Mouse (Mus musculus) monocyte, adult 2 months (primary cell): ENCODE results near the gene Mafb.

Experiments
- DNase-seq, 2 experiments: peaks; one replicate each; pipeline ENCODE4 v3.0.0; 2022; ENCODE audit warnings: low spot score in 2 of 2, low read depth in 1 of 2

Mafb gene

DNA sequence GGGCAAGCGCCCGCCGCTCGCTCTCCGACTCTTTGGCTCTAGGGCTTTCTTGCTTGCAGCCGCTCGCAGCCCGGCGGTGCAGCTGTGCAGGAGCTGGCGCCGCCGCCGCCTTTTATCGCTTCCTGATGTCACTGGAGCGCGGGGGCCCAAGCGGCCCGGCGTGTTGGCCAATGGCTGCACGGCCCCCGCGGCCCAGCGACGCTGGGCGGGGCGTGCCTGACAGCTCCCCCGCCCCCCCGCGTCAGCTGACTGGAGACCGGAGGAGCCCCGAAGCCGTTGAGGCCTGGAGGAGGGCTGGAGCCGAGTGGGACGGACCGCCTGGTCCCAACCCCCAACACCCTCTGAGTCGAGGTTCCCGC, at the start of gene Mafb:
TSS of gene Mafb (minus strand) at position 86 of the 359 bp plus-strand sequence.
- DNase-seq, result peak; percentile 68 to 92

DNA sequence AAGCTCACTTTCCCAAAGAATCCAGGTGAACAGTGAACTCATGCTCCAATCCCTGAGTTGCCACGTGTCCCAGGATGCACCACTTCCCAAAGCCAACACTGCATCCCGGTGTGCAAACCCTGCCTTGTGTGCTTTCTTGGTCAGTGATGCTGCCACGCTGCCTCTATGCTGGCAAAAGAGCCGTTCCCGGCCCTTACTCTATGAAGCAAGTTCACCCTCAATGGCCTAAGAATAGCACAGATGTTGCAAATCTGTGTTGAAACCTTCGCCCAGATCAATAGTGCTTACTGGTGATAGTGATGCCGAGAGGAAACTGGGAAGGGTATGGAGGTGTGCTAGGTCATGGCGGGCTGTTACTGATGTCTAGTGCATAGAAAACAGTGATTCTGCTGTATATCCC, 48.3 kb upstream of the Mafb start:
- no peak for DNase-seq

DNA sequence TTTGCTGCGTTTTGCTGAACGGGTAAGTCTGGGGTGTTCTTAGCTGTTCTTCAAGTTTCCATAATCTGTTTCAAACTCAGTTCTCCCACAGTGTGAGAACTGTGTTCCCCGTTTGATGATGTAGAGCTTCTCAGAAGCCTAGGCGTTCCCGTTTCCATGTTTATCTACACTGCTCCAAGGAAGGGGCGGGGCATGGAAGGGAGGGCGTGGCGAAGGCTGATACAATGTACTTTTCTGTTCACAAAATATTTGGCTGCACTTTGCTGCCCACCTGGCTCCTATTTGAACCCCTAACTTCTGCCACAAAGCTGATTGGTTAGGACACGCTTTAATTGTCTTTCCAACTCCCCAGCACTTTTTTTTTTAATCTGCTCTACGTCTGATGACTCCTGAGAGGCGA, 47.9 kb upstream of the Mafb start:
- DNase-seq, result no peak

DNA sequence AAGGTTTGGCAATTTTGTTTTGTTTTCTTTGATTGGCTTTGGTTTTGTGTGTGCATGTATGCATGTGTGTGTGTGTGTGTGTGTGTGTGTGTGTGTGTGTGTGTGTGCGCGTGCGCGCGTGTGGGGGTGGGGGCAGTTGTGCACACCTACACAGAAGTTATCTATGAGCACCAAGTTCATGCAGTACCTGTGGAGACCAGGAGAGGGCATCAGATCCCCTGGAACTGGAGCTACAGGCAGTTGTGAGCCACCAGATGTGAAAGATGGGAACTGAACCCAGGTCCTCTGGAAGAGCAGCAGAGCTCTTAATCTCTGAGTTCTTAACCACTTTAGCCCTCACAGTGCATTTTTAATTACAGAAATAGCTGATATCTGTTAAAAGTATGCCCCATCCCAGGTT, 47.1 kb upstream of the Mafb start:
- DNase-seq, result no peak

DNA sequence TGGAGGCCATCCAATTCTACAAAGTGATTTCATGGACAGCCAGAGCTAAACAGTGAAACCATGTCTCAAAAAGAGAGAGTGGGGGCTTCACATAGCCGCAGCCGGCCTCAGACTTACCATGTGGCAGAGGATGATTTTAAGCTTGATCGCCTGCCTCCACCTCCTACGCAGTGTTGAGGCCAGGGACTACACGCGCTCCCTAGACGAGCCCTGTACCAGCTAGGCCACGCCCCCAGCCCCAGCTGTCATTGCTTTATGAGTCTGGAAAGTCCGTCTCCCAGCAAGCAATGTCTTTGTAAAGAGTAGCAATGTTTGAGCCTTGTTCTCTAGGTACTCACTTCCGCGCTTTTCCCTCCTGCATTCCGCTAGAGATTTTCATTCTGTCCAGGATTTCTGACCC, 46.2 kb upstream of the Mafb start:
- no peak for DNase-seq

GRCm38 (mm10) chr2:160411431-160411830, 44.6 kb upstream of the Mafb start:
- no peak for DNase-seq

GRCm38 (mm10) chr2:160407720-160408119, 40.9 kb upstream of the Mafb start:
- DNase-seq, result no peak

DNA sequence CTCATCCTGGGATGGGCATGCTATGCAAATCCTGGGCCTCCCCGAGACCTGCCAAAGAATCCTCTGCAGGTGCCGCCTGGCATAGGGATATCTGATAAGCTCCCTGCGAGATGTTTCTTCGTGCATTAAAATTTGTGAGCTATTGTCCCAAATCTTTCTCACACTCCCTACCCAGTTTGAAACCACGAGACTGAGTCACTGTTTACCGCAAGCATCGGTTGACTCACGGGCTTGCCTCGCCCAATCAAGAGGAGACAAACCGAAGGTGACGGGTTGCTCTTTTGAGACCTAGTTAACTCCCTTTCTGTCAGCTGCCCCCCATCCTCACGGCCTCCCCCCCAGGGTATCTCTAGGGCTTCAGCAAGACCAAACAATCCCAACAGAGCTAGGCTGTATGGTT, 30.9 kb upstream of the Mafb start:
- no peak for DNase-seq

DNA sequence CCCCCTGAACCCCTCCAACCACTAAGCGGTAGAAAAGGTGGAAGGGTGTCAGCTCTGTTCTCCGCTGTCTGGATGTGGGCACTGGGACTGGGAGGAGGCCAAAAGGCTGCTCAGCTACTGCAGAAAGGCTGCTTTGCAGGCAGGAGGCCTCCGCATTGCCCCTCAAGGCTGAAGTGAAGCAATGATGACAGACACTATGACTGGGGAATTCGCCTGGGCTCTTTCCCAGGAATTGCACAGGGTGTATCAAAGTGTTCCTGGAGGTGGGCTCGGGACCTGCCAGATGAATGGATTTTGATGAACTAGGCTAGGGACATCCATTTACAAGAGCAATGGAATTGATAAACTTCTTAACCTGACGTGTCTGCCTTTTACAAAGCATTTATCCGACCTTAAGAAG, 27.9 kb upstream of the Mafb start:
- no peak for DNase-seq

DNA sequence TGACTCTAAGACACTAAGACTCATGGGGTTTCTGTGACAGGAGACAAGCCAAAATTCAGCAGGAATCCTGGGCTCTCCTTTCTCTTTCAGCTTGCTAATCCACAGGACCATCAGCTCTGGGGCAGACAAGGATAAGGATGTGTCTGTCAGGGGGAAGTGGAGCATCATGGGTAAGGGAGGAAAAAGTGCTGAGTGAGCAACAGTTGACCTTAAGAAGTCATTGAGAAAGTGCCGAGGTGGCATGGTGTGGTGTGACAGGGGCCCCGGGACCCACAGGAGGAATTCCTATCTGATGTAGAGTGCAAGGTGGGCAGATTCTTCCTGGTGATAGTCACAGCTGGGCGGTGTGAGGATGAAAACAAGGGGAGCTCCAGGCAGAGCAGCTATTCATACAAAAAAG, 25.8 kb upstream of the Mafb start:
- DNase-seq, result no peak

DNA sequence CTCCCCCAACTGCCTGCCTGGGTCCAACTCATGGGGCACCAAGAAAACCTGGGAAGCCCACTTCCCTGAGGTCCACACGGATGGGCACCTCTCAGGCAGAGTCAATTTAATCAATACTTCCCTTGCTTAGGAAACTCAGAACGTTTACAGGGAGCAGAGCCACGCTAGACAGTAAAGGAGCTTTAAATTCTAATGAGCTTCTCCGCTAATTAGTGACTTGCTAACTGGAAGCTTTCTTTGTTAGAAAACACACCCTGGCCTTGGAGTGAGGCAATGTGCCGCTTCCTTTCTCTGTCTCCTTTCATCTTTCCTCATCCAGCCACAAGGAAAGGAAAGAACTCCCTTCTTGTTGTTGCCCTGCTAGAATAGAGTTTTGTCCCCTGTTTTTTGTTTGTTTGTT, 21.7 kb upstream of the Mafb start:
- DNase-seq, result no peak

GRCm38 (mm10) chr2:160383418-160383817, 16.6 kb upstream of the Mafb start:
- DNase-seq, result no peak

- no peak for DNase-seq
Observed at GRCm38 (mm10) chr2:160378271-160378670, 11.4 kb upstream of the Mafb start.

DNA sequence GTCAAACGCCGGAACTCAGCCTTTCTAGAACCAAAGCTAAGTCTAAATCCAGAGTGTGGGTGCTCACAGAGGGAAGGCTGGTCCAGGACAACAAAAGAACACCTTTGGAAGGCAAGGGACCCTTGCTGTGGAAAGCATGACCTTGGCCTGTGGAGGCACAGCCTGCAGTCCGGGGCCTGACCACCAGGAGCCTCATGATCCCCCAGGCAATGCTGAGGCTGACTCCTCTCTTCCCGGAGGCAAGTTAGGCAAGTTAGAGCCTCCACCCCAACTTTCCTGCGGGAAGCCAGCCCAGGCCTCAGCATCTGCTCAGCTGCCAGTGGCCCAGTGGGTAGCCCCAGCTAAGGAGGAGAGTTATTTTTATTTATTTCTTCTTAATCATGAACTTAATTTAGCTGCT, 9.4 kb upstream of the Mafb start:
- no peak for DNase-seq

GRCm38 (mm10) chr2:160369653-160370420, 3.0 kb upstream of the Mafb start:
- no peak for DNase-seq

DNA sequence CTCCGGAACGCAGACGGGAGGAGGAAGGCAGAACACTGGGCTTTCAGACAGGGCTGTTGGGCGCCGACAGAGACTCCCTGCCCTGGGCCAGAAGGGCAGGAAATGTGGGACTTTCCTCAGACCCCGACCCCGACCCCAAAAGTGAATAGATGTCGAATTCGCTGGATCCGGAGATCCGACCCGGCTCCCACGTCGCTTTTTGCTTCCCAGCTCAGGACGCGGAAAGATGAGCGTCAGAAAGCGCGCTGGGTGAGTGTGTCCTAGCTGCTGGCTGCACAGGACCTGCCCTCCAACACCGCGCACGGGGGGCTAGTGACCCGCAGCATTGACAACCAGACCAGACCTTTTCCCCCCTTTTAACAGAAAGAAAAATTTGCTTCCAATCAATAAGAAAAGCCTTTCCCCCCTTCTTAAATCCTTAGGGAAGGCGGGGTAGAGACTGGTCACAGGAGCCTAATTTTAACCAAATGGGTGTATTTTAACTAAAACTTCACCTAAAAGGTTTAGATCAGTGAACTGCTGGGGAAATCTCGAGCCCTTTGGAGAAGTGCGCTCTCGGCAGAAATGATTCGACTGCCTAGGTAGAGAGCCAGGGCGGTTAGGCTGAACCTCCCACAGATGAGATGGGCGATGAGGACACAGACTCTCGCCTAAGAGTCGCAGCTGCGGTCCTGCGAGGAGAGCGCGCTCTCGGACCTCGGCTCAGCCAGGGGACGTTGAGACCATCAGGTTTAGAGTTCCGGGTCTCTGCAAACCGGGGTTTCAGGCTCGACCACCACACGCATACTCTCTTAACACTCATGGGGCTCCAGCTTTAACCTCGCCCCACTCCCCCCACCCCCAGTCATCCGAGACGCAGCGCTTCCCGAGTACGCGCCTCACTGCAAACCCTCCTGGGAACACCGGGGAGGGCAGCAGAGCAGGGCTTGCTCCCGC, 1.8 kb upstream of the Mafb start:
- no peak for DNase-seq

- peak in 1 of 2 experiments; percentile 85 for DNase-seq
Observed at GRCm38 (mm10) chr2:160367448-160368208, 763 bp upstream of the Mafb start.

- no peak for DNase-seq
Observed at GRCm38 (mm10) chr2:160366111-160366979, 520 bp downstream of the Mafb start.

- DNase-seq, result peak in 1 of 2 experiments; percentile 22
Observed at GRCm38 (mm10) chr2:160365107-160365911, 1.6 kb downstream of the Mafb start.

GRCm38 (mm10) chr2:160364666-160365065, 2.2 kb downstream of the Mafb start:
- no peak for DNase-seq
